Mouse (Mus musculus): ENCODE measurements around the gene Dctn3. TPM values are rescaled to one million over a fixed set of nuclear protein-coding genes. Genes with fewer than 3 reads are reported as not detected.

The Dctn3 gene
- total RNA-seq (2023): 42.5 TPM

GRCm38 (mm10) chr4:41722918-41723351, at the start of gene Dctn3:
Dctn3 (minus strand) TSS chr4:41723170.

GRCm38 (mm10) chr4:41755338-41756305, 32.7 kb upstream of the Dctn3 start, which contains the start of gene Sigmar1:
Sigmar1 (minus strand) TSS chr4:41756157.

GRCm38 (mm10) chr4:41754797-41755337, 31.9 kb upstream of the Dctn3 start, which contains the start of gene Galt:
Galt (plus strand) TSS chr4:41755228.

GRCm38 (mm10) chr4:41731052-41731765, 8.2 kb upstream of the Dctn3 start, which contains the start of gene Arid3c:
Arid3c (minus strand) TSS chr4:41731142.

GRCm38 (mm10) chr4:41713197-41714067, 9.5 kb downstream of the Dctn3 start, which contains the start of gene Rpp25l:
Rpp25l (minus strand) TSS chr4:41713534.

GRCm38 (mm10) chr4:41699783-41700182, 23.2 kb downstream of the Dctn3 start, which contains the start of gene Il11ra1:
Il11ra1 (plus strand) TSS chr4:41699989.

GRCm38 (mm10) chr4:41696930-41697841, 25.8 kb downstream of the Dctn3 start, which contains the start of gene Cntfr:
Cntfr (minus strand) TSS chr4:41697089.

Other genes with a start within 250 kb of the Dctn3 start
- not detected for gene AI464131, start 220.1 kb downstream of the Dctn3 start, total RNA-seq (2023)
- gene 1110017D15Rik, start 205.8 kb downstream of the Dctn3 start, total RNA-seq (2023): not detected
- 7.6 TPM for gene Fam219a, start 153.6 kb downstream of the Dctn3 start, total RNA-seq (2023)
- gene Dnaic1, start 153.4 kb downstream of the Dctn3 start, total RNA-seq (2023): not detected
- not detected for gene Enho, start 82.8 kb downstream of the Dctn3 start, total RNA-seq (2023)
- gene Cntfr, start 26.1 kb downstream of the Dctn3 start, total RNA-seq (2023): not detected
- 13.1 TPM for gene Il11ra1, start 23.2 kb downstream of the Dctn3 start, total RNA-seq (2023)
- 29.0 TPM for gene Rpp25l, start 9.6 kb downstream of the Dctn3 start, total RNA-seq (2023)
- not detected for gene Arid3c, start 8.0 kb upstream of the Dctn3 start, total RNA-seq (2023)
- gene Galt, start 32.1 kb upstream of the Dctn3 start, total RNA-seq (2023): 66.2 TPM
- 21.2 TPM for gene Sigmar1, start 33.0 kb upstream of the Dctn3 start, total RNA-seq (2023)
- 7.2 TPM for gene Ccl27a, start 51.1 kb upstream of the Dctn3 start, total RNA-seq (2023)
- not detected for gene Gm21541, start 180.4 kb upstream of the Dctn3 start, total RNA-seq (2023)
- gene Gm20878, start 218.4 kb upstream of the Dctn3 start, total RNA-seq (2023): 5.5 TPM
- not detected for gene Fam205a4, start 242.9 kb upstream of the Dctn3 start, total RNA-seq (2023)

Measured in CD4-positive naive resting alpha-beta T cell, adult 76 days (primary cell).